Mouse (Mus musculus): Measurements from ENCODE around the gene Ranbp6. TPM values are rescaled to one million over a fixed set of nuclear protein-coding genes. Genes with fewer than 3 reads are reported as not detected.

Gene Ranbp6
- polyA plus RNA-seq (2015; fragmentation: Nextera tagmentation; extraction: Ambion mirVana), result 4.8 and 5.2 TPM in 2 replicates

- WGBS (ENCODE audit: insufficient replicate concordance), result 1% methylated on average over 47 of the region's 47 CpGs
- Histone ChIP-seq H3K9me3 (replicated peaks) (no peaks in the 10 kb centered on the region), H3K4me2 (peak within 1 kb of the TSS; percentile 89), H3K27me3 (0 out of 2 replicates have a peak, but pooled peaks cover 3% of the 10 kb centered on the region), H3K27ac (replicated peaks) (0 out of 2 replicates have a peak within 1 kb of the TSS, but pooled peaks have one; percentile 33), H3K4me1 (replicated peaks) (peaks cover 19% of the 10 kb centered on the region), H3K36me3 (replicated peaks) (peaks cover 26% of the 10 kb centered on the region), H3K9ac (peak within 1 kb of the TSS; percentile 75), H3K4me3 (replicated peaks) (peak within 1 kb of the TSS; percentile 80)
- ATAC-seq (ENCODE audit: insufficient read depth), result peak; percentile 94
Observed at GRCm38 (mm10) chr19:29812581-29813460, at the start of gene Ranbp6. Gene Ranbp6 (minus strand): TSS chr19:29812974.

GRCm38 (mm10) chr19:29860816-29861215 is 48.0 kb upstream of the Ranbp6 start:
- 69% methylated on average over 4 of the region's 4 CpGs for WGBS (ENCODE audit: insufficient replicate concordance)
- ATAC-seq (ENCODE audit: insufficient read depth), result no peak
- H3K4me3 ChIP-seq (replicated peaks), result no peak overlapping the region
- no peaks in the 10 kb centered on the region for H3K27me3 ChIP-seq
- H3K9ac ChIP-seq, result no peak overlapping the region
- no peak overlapping the region for H3K4me2 ChIP-seq
- H3K9me3 ChIP-seq (replicated peaks), result no peaks in the 10 kb centered on the region
- H3K36me3 ChIP-seq (replicated peaks), result no peaks in the 10 kb centered on the region
- no peaks in the 10 kb centered on the region for H3K4me1 ChIP-seq (replicated peaks)
- H3K27ac ChIP-seq (replicated peaks), result no peak overlapping the region

- H3K36me3 ChIP-seq (replicated peaks), result no peaks in the 10 kb centered on the region
- H3K9me3 ChIP-seq (replicated peaks), result no peaks in the 10 kb centered on the region
- no peak overlapping the region for H3K9ac ChIP-seq
- 63% methylated on average over 5 of the region's 5 CpGs for WGBS (ENCODE audit: insufficient replicate concordance)
- ATAC-seq (ENCODE audit: insufficient read depth), result no peak
- no peak overlapping the region for H3K4me2 ChIP-seq
- no peaks in the 10 kb centered on the region for H3K4me1 ChIP-seq (replicated peaks)
- no peaks in the 10 kb centered on the region for H3K27me3 ChIP-seq
- H3K27ac ChIP-seq (replicated peaks), result no peak overlapping the region
- no peak overlapping the region for H3K4me3 ChIP-seq (replicated peaks)
Observed at GRCm38 (mm10) chr19:29857267-29857666, 44.5 kb upstream of the Ranbp6 start.

DNA sequence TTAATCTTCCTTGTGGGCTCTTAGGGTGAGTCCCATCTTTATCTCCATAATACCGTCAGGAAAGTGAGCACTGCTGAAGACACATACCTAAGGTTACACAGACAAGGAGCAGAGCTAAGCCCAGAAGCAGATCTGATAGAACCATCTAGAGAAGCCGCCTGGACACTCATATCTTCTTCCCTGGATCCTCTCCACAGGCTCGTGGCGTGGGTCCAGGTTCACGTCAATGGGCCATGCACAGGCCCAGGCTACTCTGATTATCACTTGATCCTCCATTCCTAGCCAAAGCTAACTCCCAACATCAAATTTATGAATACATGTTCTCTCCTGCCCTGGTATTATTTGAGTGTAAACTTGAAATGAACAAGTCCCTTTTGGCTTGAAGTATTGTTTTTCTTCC is 40.9 kb upstream of the Ranbp6 start:
- Histone ChIP-seq H3K4me1 (replicated peaks) (no peaks in the 10 kb centered on the region), H3K4me3 (replicated peaks) (no peak overlapping the region), H3K9ac (no peak overlapping the region), H3K36me3 (replicated peaks) (no peaks in the 10 kb centered on the region), H3K27me3 (no peaks in the 10 kb centered on the region), H3K4me2 (no peak overlapping the region), H3K9me3 (replicated peaks) (no peaks in the 10 kb centered on the region), H3K27ac (replicated peaks) (no peak overlapping the region)
- 73% methylated on average over 5 of the region's 5 CpGs for WGBS (ENCODE audit: insufficient replicate concordance)
- ATAC-seq (ENCODE audit: insufficient read depth), result no peak

- no peak overlapping the region for H3K4me2 ChIP-seq
- H3K4me3 ChIP-seq (replicated peaks), result no peak overlapping the region
- H3K4me1 ChIP-seq (replicated peaks), result no peaks in the 10 kb centered on the region
- H3K27me3 ChIP-seq, result no peaks in the 10 kb centered on the region
- H3K36me3 ChIP-seq (replicated peaks), result no peaks in the 10 kb centered on the region
- no peak overlapping the region for H3K9ac ChIP-seq
- H3K9me3 ChIP-seq (replicated peaks), result no peaks in the 10 kb centered on the region
- ATAC-seq (ENCODE audit: insufficient read depth), result no peak
- WGBS (ENCODE audit: insufficient replicate concordance), result 30% methylated on average over 12 of the region's 12 CpGs
- no peak overlapping the region for H3K27ac ChIP-seq (replicated peaks)
Observed at GRCm38 (mm10) chr19:29851036-29851690, 38.4 kb upstream of the Ranbp6 start.

DNA sequence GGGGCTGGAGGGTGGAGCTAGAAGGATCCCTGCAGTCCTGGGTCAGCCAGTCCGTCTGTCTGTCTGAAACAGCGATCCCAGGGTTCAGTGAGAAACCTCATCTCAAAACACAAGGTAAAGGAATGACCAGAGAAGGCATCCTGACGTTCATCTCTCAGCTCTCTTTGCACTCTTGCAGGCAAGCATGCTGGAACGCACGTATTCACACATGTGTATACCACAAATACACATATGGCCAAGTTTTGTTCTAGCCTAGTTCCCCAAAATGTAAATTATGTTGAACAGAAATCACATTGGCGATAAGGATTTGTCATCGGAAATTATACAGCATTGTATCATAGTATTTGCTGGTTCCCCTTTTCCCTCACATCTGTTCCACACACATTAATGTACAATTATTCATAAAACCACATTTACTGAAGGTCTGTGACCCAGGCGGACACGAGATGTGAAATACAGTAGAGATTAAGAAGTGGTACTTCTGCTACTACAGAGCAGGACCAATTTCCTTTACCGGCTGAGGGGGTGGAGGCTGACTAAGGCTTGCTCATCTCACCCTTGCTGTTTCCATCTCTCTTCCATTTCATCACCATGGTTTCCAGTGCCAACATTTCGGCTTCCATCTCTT is 37.3 kb upstream of the Ranbp6 start:
- Histone ChIP-seq H3K4me1 (replicated peaks) (no peaks in the 10 kb centered on the region), H3K4me2 (no peak overlapping the region), H3K36me3 (replicated peaks) (no peaks in the 10 kb centered on the region), H3K9me3 (replicated peaks) (no peaks in the 10 kb centered on the region), H3K27me3 (no peaks in the 10 kb centered on the region), H3K4me3 (replicated peaks) (no peak overlapping the region), H3K9ac (no peak overlapping the region), H3K27ac (replicated peaks) (no peak overlapping the region)
- no peak for ATAC-seq (ENCODE audit: insufficient read depth)
- 61% methylated on average over 11 of the region's 11 CpGs for WGBS (ENCODE audit: insufficient replicate concordance)

DNA sequence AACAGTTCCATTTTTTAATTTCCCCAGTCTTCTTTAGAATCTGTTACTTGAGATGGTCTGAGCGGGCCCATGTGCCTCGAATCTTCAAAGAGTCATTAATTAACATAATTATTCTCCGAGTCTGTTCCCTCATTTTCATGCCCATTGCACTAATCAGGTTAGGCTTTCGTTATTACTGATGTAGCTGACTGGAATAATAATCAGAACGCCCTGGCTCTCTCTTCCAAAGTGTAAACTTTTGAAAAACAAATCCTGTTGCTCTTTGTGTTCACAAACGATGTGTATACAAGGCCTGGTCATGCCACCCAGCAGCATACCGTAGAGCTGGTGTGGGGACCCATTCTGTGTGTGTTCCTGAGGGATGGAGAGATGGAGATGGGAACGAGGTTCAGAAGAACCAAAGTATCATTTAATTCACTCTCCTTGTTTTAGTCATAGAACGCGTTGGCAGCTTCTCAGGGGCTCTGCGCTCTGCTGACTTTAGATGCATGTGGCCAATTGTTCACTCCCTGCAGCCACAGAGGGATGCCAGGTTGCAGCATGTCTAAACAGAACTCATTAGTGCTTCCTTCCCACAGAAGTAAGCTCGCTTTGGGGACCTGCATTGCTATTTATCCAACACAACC is 31.4 kb upstream of the Ranbp6 start:
- 61% methylated on average over 12 of the region's 12 CpGs for WGBS (ENCODE audit: insufficient replicate concordance)
- no peaks in the 10 kb centered on the region for H3K27me3 ChIP-seq

GRCm38 (mm10) chr19:29843641-29844035 is 30.9 kb upstream of the Ranbp6 start:
- H3K4me2 ChIP-seq, result no peak overlapping the region
- WGBS (ENCODE audit: insufficient replicate concordance), result 45% methylated on average over 5 of the region's 5 CpGs
- no peaks in the 10 kb centered on the region for H3K9me3 ChIP-seq (replicated peaks)
- no peaks in the 10 kb centered on the region for H3K27me3 ChIP-seq
- H3K4me3 ChIP-seq (replicated peaks), result no peak overlapping the region
- H3K4me1 ChIP-seq (replicated peaks), result no peaks in the 10 kb centered on the region
- ATAC-seq (ENCODE audit: insufficient read depth), result no peak
- H3K27ac ChIP-seq (replicated peaks), result no peak overlapping the region
- no peak overlapping the region for H3K9ac ChIP-seq
- H3K36me3 ChIP-seq (replicated peaks), result no peaks in the 10 kb centered on the region

More for the DNA sequence above, 31.4 kb upstream of the Ranbp6 start:
- H3K9ac ChIP-seq, result no peak overlapping the region
- no peak overlapping the region for H3K4me2 ChIP-seq
- no peaks in the 10 kb centered on the region for H3K4me1 ChIP-seq (replicated peaks)
- no peak overlapping the region for H3K4me3 ChIP-seq (replicated peaks)
- ATAC-seq (ENCODE audit: insufficient read depth), result no peak
- H3K36me3 ChIP-seq (replicated peaks), result no peaks in the 10 kb centered on the region
- no peaks in the 10 kb centered on the region for H3K9me3 ChIP-seq (replicated peaks)
- H3K27ac ChIP-seq (replicated peaks), result no peak overlapping the region

GRCm38 (mm10) chr19:29842973-29843372 is 30.2 kb upstream of the Ranbp6 start:
- H3K27ac ChIP-seq (replicated peaks), result no peak overlapping the region
- 59% methylated on average over 8 of the region's 8 CpGs for WGBS (ENCODE audit: insufficient replicate concordance)
- no peak for ATAC-seq (ENCODE audit: insufficient read depth)
- H3K9me3 ChIP-seq (replicated peaks), result no peaks in the 10 kb centered on the region
- no peak overlapping the region for H3K4me2 ChIP-seq
- no peaks in the 10 kb centered on the region for H3K36me3 ChIP-seq (replicated peaks)
- no peaks in the 10 kb centered on the region for H3K4me1 ChIP-seq (replicated peaks)
- H3K9ac ChIP-seq, result no peak overlapping the region
- no peaks in the 10 kb centered on the region for H3K27me3 ChIP-seq
- H3K4me3 ChIP-seq (replicated peaks), result no peak overlapping the region

DNA sequence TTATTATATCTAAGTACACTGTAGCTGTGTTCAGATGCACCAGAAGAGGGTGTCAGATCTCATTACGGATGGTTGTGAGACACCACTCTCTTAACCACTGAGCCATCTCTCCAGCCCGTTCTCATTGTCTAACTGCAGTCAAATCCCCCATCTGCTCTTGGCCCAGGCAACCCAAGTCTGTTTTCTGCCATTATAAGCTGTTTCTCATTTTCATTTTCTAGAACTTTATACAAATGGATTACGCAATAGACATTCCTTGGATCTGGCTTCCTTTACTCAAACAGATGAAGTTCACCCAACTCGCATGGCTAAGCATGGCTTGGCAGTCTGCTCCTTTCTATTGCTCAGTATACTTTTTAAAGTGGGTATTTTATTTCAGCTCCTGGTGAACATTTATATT is 27.9 kb upstream of the Ranbp6 start:
- H3K4me3 ChIP-seq (replicated peaks), result no peak overlapping the region
- no peak overlapping the region for H3K27ac ChIP-seq (replicated peaks)
- ATAC-seq (ENCODE audit: insufficient read depth), result no peak
- H3K27me3 ChIP-seq, result no peaks in the 10 kb centered on the region
- WGBS (ENCODE audit: insufficient replicate concordance), result 62% methylated on average over 4 of the region's 4 CpGs
- no peaks in the 10 kb centered on the region for H3K4me1 ChIP-seq (replicated peaks)
- H3K4me2 ChIP-seq, result no peak overlapping the region
- no peaks in the 10 kb centered on the region for H3K9me3 ChIP-seq (replicated peaks)
- H3K36me3 ChIP-seq (replicated peaks), result no peaks in the 10 kb centered on the region
- H3K9ac ChIP-seq, result no peak overlapping the region

Data from liver, embryonic 15.5 days (tissue).